Mouse (Mus musculus) MEL (cell line): Measurements from ENCODE around the gene Slc1a6. TPM values are rescaled to one million over a fixed set of nuclear protein-coding genes. Genes with fewer than 3 reads are reported as not detected.

ENCODE experiments used
- DNase-seq: peaks from one replicate; pipeline ENCODE4 v3.0.0; 2011; ENCODE audit warnings: low read depth, low spot score
- H3K27ac ChIP-seq: 2 replicates; pipeline ENCODE4 v1.5.1; 2012; ENCODE audit warnings: low read depth, mild to moderate bottlenecking, control low read depth, low read length, moderate library complexity; ENCODE audit not compliant: control insufficient read depth
- H3K27me3 ChIP-seq, 2 experiments: fragments of 150-350 bp in 1 of 2; sonication (generic) in 1 of 2; 2 replicates each; pipeline ENCODE4 v1.6.1; 2012; ENCODE audit warnings: low read length in 2 of 2, mild to moderate bottlenecking in 2 of 2, improper control_type of control experiment in 1 of 2, moderate library complexity in 1 of 2; ENCODE audit not compliant: insufficient read depth in 2 of 2, control insufficient read depth in 1 of 2
- H3K36me3 ChIP-seq, 2 experiments: 2 replicates each; pipeline ENCODE4 v1.6.1; 2012 to 2014; ENCODE audit warnings: low read length in 2 of 2, improper control_type of control experiment in 1 of 2, inconsistent platforms in 1 of 2, mild to moderate bottlenecking in 1 of 2; ENCODE audit not compliant: insufficient read depth in 2 of 2, control insufficient read depth in 1 of 2
- H3K4me1 ChIP-seq, 2 experiments: fragments of 150-350 bp in 1 of 2; sonication (generic) in 1 of 2; 2 replicates each; pipeline ENCODE4 v1.6.1; 2012; ENCODE audit warnings: low read length in 2 of 2, improper control_type of control experiment in 1 of 2, mild to moderate bottlenecking in 1 of 2; ENCODE audit not compliant: insufficient read depth in 2 of 2, control insufficient read depth in 1 of 2
- H3K4me3 ChIP-seq, 2 experiments: fragments of 150-350 bp in 1 of 2; sonication (generic) in 1 of 2; 2 replicates each; pipeline ENCODE4 v1.5.1; 2012; ENCODE audit warnings: low read depth in 2 of 2, low read length in 2 of 2, mild to moderate bottlenecking in 2 of 2, moderate library complexity in 2 of 2, control low read depth in 1 of 2, improper control_type of control experiment in 1 of 2; ENCODE audit not compliant: control insufficient read depth in 1 of 2, insufficient read depth in 1 of 2
- H3K79me2 ChIP-seq: 2 replicates; pipeline ENCODE4 v1.6.1; 2012; ENCODE audit warnings: mild to moderate bottlenecking, low read length, moderate library complexity; ENCODE audit not compliant: control insufficient read depth, poor library complexity, insufficient read depth
- H3K9ac ChIP-seq: 2 replicates; pipeline ENCODE4 v1.6.1; 2012; ENCODE audit warnings: low read depth, mild to moderate bottlenecking, control low read depth, low read length, moderate library complexity; ENCODE audit not compliant: control insufficient read depth, poor library complexity, severe bottlenecking
- H3K9me3 ChIP-seq: fragments of 150-350 bp; sonication (generic); replicated peaks from 2 replicates; pipeline ENCODE4 v1.6.1; 2012; ENCODE audit warnings: mild to moderate bottlenecking, low read length, improper control_type of control experiment, moderate library complexity; ENCODE audit not compliant: insufficient read depth
- BHLHE40 ChIP-seq: IDR thresholded peaks from 2 replicates; pipeline ENCODE4 v1.6.1; 2012; ENCODE audit warnings: low read depth, mild to moderate bottlenecking, inconsistent platforms, low read length, improper control_type of control experiment, borderline replicate concordance
- CHD2 ChIP-seq: IDR thresholded peaks from 2 replicates; pipeline ENCODE4 v1.6.1; 2011; ENCODE audit warnings: low read length, improper control_type of control experiment
- ETS1 ChIP-seq: IDR thresholded peaks from 2 replicates; pipeline ENCODE4 v1.6.1; 2012; ENCODE audit warnings: low read depth, mild to moderate bottlenecking, inconsistent platforms, low read length, improper control_type of control experiment, moderate library complexity
- GATA1 ChIP-seq: IDR thresholded peaks from 2 replicates; pipeline ENCODE4 v1.6.1; 2011; ENCODE audit warnings: low read depth, low read length, improper control_type of control experiment
- MAZ ChIP-seq: IDR thresholded peaks from 2 replicates; pipeline ENCODE4 v1.6.1; 2012; ENCODE audit warnings: low read depth, mild to moderate bottlenecking, inconsistent platforms, low read length, improper control_type of control experiment
- MEF2A ChIP-seq: IDR thresholded peaks from 2 replicates; pipeline ENCODE4 v1.6.1; 2014; ENCODE audit warnings: low read depth, mild to moderate bottlenecking, inconsistent platforms, low read length, improper control_type of control experiment; ENCODE audit not compliant: poor library complexity, insufficient replicate concordance, severe bottlenecking; ENCODE audit errors: extremely low read depth
- MYB ChIP-seq: IDR thresholded peaks from 2 replicates; pipeline ENCODE4 v1.6.1; 2011; ENCODE audit warnings: mild to moderate bottlenecking, low read depth, low read length, improper control_type of control experiment
- MYC ChIP-seq: IDR thresholded peaks from 2 replicates; pipeline ENCODE4 v1.6.1; 2011; ENCODE audit warnings: low read depth, mild to moderate bottlenecking, low read length, improper control_type of control experiment, moderate library complexity
- NELFE ChIP-seq: IDR thresholded peaks from 2 replicates; pipeline ENCODE4 v1.6.1; 2011; ENCODE audit warnings: low read depth, low read length, improper control_type of control experiment
- NRF1 ChIP-seq: IDR thresholded peaks from 2 replicates; pipeline ENCODE4 v1.6.1; 2014; ENCODE audit warnings: low read depth, mild to moderate bottlenecking, inconsistent platforms, low read length, improper control_type of control experiment, moderate library complexity; ENCODE audit not compliant: poor library complexity, insufficient read depth, severe bottlenecking
- POLR2AphosphoS2 ChIP-seq: IDR thresholded peaks from 2 replicates; pipeline ENCODE4 v1.6.1; 2011; ENCODE audit warnings: low read length, improper control_type of control experiment
- POLR2AphosphoS5 ChIP-seq: IDR thresholded peaks from 2 replicates; pipeline ENCODE4 v1.6.1; 2012; ENCODE audit warnings: low read depth, borderline replicate concordance, mild to moderate bottlenecking, inconsistent platforms, low read length, moderate library complexity, mixed read lengths
- RAD21 ChIP-seq: IDR thresholded peaks from 2 replicates; pipeline ENCODE4 v1.6.1; 2011; ENCODE audit warnings: mild to moderate bottlenecking, low read depth, low read length, improper control_type of control experiment
- RCOR1 ChIP-seq: IDR thresholded peaks from 2 replicates; pipeline ENCODE4 v1.6.1; 2012; ENCODE audit warnings: low read depth, mild to moderate bottlenecking, inconsistent platforms, low read length, improper control_type of control experiment
- SMC3 ChIP-seq: IDR thresholded peaks from 2 replicates; pipeline ENCODE4 v1.6.1; 2011; ENCODE audit warnings: low read depth, low read length, improper control_type of control experiment
- TAL1 ChIP-seq: IDR thresholded peaks from 2 replicates; pipeline ENCODE4 v1.6.1; 2012; ENCODE audit warnings: mild to moderate bottlenecking, inconsistent platforms, low read length, moderate library complexity, mixed read lengths
- TBP ChIP-seq: IDR thresholded peaks from 2 replicates; pipeline ENCODE4 v1.8.0; 2011; ENCODE audit warnings: low read depth, low read length, improper control_type of control experiment
- USF1 ChIP-seq: IDR thresholded peaks from 2 replicates; pipeline ENCODE4 v1.6.1; 2014; ENCODE audit warnings: low read depth, mild to moderate bottlenecking, inconsistent platforms, low read length, improper control_type of control experiment, moderate library complexity
- USF2 ChIP-seq, 2 experiments: IDR thresholded peaks; 2 replicates each; pipeline ENCODE4 v1.6.1; 2011 to 2012; ENCODE audit warnings: improper control_type of control experiment in 2 of 2, low read length in 2 of 2, borderline replicate concordance in 1 of 2, inconsistent platforms in 1 of 2, low read depth in 1 of 2, mild to moderate bottlenecking in 1 of 2; ENCODE audit not compliant: insufficient read depth in 1 of 2
- ZC3H11A ChIP-seq: IDR thresholded peaks from 2 replicates; pipeline ENCODE4 v1.6.1; 2012; ENCODE audit warnings: low read depth, mild to moderate bottlenecking, inconsistent platforms, low read length, improper control_type of control experiment
- ZKSCAN1 ChIP-seq: IDR thresholded peaks from 2 replicates; pipeline ENCODE4 v1.6.1; 2012; ENCODE audit warnings: low read depth, mild to moderate bottlenecking, inconsistent platforms, low read length, improper control_type of control experiment, moderate library complexity
- ZMIZ1 ChIP-seq: IDR thresholded peaks from 2 replicates; pipeline ENCODE4 v1.6.1; 2012; ENCODE audit warnings: low read depth, mild to moderate bottlenecking, inconsistent platforms, low read length, improper control_type of control experiment, moderate library complexity
- polyA plus RNA-seq, 2 experiments: library from polyadenylated mRNA; stranded (reverse) in 1 of 2; unstranded in 1 of 2; fragments of >175 nt in 1 of 2; fragments of >200 nt in 1 of 2; gene quantifications; 2 replicates each; pipeline versions ENCODE4 v1.2.1 to v1.2.4; 2012; ENCODE audit warnings: low replicate concordance in 2 of 2, low read depth in 1 of 2; ENCODE audit not compliant: insufficient read length in 2 of 2, insufficient read depth in 1 of 2, missing spikeins in 1 of 2
- total RNA-seq: library from RNA; depleted of rRNA; stranded (reverse); fragments of 300-350 nt; gene quantifications from 2 replicates; pipeline ENCODE4 v1.2.3, GENCODE M21; 2012; rRNA removed

The Slc1a6 gene
- not detected in 2 replicates for total RNA-seq
- polyA plus RNA-seq = not detected

- Histone ChIP-seq H3K79me2 (no peaks in the 10 kb centered on the region), H3K4me1 (no peaks in the 10 kb centered on the region), H3K36me3 (no peaks in the 10 kb centered on the region), H3K27ac (no peak within 1 kb of the TSS)
- DNase-seq = no peak
- TF ChIP-seq SMC3 = no peak
- TF ChIP-seq, all 39 proteins: peak for 0
- no peaks in the 10 kb centered on the region for H3K27me3 ChIP-seq
- no peak within 1 kb of the TSS for H3K9ac ChIP-seq
- H3K9me3 ChIP-seq = no peaks in the 10 kb centered on the region
- no peak within 1 kb of the TSS for H3K4me3 ChIP-seq
Observed at GRCm38 (mm10) chr10:78779981-78780651, at the start of gene Slc1a6. Slc1a6 (plus strand) TSS chr10:78780496.

GRCm38 (mm10) chr10:78739821-78740220, 40.5 kb upstream of the Slc1a6 start:
- Histone ChIP-seq H3K4me1 (no peaks in the 10 kb centered on the region), H3K27me3 (no peaks in the 10 kb centered on the region), H3K4me3 (no peak overlapping the region), H3K36me3 (no peaks in the 10 kb centered on the region), H3K9me3 (no peaks in the 10 kb centered on the region), H3K9ac (no peak overlapping the region), H3K79me2 (no peaks in the 10 kb centered on the region), H3K27ac (no peak overlapping the region)
- no peak for DNase-seq
- TF ChIP-seq ZKSCAN1 = no peak
- no peak for TF ChIP-seq USF1
- TF ChIP-seq TBP = no peak

- Histone ChIP-seq H3K79me2 (no peaks in the 10 kb centered on the region), H3K36me3 (no peaks in the 10 kb centered on the region), H3K4me1 (no peaks in the 10 kb centered on the region), H3K9me3 (no peaks in the 10 kb centered on the region), H3K27ac (no peak overlapping the region), H3K9ac (no peak overlapping the region), H3K27me3 (no peaks in the 10 kb centered on the region), H3K4me3 (no peak overlapping the region)
- no peak for DNase-seq
- no peak for TF ChIP-seq RCOR1
- no peak for TF ChIP-seq MAZ
- TF ChIP-seq TAL1 = no peak
- no peak for TF ChIP-seq POLR2AphosphoS2
- no peak for TF ChIP-seq NELFE
- no peak for TF ChIP-seq RAD21
- no peak for TF ChIP-seq BHLHE40
- no peak for TF ChIP-seq ZC3H11A
- TF ChIP-seq ETS1 = no peak
- TF ChIP-seq POLR2AphosphoS5 = no peak
- no peak for TF ChIP-seq MYC
- TF ChIP-seq MYB = no peak
- no peak for TF ChIP-seq NRF1
- no peak for TF ChIP-seq GATA1
- TF ChIP-seq USF2 (IDR thresholded peaks at IDR 0.05; ENCODE audit: borderline replicate concordance in 1 of 2, insufficient read depth in 1 of 2, low read depth in 1 of 2, low read length in 2 of 2) = no peak
- no peak for TF ChIP-seq ZMIZ1
- no peak for TF ChIP-seq CHD2
- TF ChIP-seq MEF2A = no peak
Observed at GRCm38 (mm10) chr10:78743721-78744120, 36.6 kb upstream of the Slc1a6 start.
